Mouse (Mus musculus): Measurements from ENCODE around the gene 1700016H13Rik.

Gene 1700016H13Rik

DNA sequence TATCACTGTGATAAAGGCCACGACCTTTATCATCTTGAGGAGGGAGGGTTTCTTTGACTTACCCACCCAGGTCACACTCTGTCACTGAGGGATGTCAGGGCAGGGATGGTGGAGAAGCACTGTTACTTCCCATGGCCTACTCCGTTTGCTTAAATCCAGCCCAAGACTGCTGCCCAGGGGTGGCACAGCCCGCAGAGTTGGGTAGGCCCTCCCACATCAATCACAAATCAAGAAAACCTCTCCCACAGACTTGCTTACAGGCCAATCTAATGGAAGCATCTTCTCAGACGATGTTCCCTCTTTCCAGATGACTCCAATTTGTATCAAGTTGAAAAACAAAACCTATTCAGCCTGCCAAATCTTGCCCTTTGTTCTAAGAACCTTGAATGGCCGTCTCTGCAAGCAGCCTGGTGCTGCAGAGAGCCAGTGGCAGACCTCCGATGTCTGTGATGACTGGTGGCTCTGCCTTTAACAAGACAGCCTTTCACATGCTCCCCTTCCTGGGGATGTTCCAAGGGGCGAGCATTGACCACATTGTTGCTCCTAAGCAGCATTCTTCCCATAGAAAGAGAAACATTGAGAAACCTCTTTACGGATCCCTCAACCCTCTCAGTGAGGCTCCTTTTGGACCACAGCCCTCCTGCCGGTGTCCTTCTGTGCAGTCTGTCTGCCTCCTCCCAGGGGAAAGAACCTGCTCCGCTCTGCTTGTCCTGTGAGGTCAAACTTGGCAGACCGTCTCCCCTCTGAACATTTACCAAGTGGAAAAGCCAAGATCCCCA lies 52.5 kb downstream of the 1700016H13Rik start:
- DNase-seq, result peak; percentile 43 to 46

DNA sequence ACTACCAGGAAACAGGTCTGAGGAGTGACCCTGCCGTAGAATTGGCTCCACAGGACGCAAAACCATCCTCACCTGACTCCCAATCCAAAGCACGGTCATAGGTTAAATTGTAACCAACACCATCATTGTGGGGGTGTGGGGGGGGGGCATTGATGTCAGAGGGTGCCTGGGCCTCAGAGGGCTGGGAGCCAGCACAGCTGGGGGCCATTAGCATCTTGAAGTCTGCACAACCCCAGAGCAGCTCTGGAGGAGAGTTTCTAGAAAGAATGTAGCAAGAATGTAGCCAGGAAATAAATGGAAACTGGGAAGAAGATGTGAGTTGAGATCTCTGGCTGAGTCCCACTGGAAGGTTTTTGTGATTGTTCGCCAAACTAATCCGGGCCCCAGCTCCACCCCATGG lies 56.9 kb downstream of the 1700016H13Rik start:
- no peak for DNase-seq

DNA sequence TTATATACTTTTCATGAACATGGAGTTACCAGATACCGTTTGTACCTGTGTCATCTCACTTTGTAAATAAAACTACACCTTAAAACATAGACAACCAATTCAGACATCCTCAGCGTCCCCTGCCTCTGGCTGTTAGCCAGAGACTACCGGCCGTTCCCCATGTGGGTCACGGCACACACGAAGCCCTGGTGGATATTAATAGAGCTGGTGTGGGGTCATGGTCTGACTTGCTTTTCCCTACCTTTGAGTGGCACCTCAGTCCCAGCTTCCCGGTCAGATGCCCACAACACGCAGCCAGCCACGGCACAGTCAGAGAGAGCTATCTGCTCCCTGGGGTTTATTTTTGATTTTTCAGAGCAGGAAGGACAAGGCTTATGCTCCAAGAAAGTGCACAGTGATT lies 57.5 kb downstream of the 1700016H13Rik start:
- DNase-seq, result no peak

Data from cerebellum, adult 18-20 months (tissue).